Mouse (Mus musculus): ENCODE measurements around the gene Wnt9a. TPM values are rescaled to one million over a fixed set of nuclear protein-coding genes. Genes with fewer than 3 reads are reported as not detected.
A peak's percentile ranks its signal among the peaks of the same experiment; 100 is the strongest.
"Not testable (repeated sequence)": the region's sequence is repeated elsewhere in the genome, so short reads cannot be mapped to it uniquely, and the experiment has no call there.

Wnt9a gene
- total RNA-seq, 2 experiments from 2014 or later, result 4.9 to 5.6 TPM

DNA sequence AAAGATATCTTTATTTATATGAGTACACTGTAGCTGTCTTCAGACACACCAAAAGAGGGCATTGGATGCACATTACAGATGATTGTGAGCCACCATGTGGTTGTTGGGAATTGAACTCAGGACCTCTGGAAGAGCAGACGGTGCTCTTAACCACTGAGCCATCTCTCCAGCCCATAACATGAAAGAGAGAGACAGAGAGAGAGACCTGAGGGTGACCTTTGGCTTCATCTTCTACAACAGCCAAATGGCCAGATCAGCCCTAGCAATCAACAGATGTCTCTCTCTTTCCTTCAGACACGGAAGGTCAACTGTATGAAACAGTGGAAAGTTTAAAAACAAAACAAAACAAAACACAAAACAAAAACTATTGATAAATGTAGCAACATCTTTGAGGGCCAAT lies 5.7 kb upstream of the Wnt9a start:
- intact Hi-C loops (cut with DNase I), result loop anchor here (5.0 kb wide), 1 partner anchor 266 kb away; no protein-coding TSS in a partner anchor
- DNase-seq, result not testable (repeated sequence)

DNA sequence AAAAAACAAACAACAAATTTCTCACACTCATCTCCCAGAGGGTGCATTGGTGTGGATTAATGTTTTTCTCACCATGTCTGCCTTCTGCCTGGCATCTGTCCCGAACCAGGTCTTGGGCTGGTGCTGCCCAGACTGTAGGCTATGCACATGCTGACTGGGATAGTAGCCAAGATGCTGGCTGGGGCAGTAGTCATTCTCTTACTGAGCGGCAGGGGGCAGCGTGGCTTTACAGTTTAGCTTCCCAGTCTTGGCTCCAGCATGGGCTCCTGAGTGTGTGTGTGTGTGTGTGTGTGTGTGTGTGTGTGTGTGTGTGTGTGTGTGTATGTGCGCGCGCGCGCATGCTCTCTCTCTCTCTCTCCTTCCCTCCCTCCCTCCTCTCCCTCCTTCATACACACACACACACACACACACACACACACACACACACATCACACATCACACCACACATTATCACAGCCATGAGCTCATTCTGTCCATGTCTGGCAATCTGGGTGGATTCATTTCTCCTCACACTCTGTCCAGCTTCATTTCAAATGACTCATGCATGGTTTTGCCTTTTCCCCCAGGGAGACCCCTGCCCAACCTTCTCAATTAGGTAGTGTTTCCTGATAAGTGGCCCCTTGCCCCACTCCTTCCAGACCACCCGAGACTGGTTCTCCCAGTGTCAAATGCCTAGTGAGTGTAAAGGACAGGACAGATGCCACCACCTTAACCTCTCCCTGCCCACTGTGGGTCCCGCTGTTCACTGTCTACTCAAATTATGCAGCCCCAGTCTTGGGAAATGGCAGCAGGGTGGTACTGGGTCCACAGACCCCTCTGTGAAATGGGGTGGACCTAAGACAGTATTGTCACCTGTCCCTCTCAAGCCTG lies 3.8 kb upstream of the Wnt9a start:
- intact Hi-C loops (cut with DNase I), result loop anchor here (5.0 kb wide), 1 partner anchor 264 kb away; no protein-coding TSS in a partner anchor
- peak; percentile 82 to 89 for DNase-seq

DNA sequence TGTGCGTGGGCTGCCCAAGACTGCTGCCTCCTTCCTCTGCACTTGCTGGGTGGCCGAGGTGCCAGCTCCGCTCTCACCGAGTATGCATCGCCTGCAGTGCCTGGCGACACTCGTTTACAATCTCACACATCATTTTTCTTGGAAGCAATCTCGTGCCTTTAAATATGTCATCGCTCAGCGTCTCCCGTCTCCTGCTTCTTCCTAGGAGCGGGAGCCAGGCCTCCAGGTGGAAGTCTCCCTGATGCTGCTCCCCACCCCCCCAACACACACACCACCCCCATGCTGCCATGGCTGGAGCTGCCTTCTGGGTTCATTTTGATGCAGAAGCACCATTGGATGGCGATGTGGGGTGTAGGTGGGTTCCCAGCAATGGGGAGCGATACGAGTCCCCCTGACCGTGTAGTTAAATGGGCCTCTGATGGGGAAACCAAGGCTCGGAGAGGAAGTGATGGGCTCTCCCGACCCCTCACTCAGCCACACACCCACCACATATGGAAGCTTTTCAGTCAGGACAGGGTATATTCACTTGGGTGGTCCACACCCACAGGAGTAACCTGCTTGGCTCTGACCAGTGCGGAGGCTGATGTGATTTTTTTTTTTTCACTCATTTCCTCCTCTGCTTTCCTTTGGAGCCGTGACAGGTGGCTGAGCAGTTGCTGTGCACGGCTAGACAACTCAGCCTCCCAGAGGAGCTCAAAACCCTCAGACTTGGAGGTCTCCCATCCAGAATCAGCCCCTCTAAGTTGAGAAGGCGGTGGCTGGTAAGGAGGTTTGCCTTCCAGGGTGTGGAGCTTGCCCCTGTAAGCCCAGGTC lies 1.5 kb upstream of the Wnt9a start:
- intact Hi-C loops (cut with DNase I), result no loop called here

DNA sequence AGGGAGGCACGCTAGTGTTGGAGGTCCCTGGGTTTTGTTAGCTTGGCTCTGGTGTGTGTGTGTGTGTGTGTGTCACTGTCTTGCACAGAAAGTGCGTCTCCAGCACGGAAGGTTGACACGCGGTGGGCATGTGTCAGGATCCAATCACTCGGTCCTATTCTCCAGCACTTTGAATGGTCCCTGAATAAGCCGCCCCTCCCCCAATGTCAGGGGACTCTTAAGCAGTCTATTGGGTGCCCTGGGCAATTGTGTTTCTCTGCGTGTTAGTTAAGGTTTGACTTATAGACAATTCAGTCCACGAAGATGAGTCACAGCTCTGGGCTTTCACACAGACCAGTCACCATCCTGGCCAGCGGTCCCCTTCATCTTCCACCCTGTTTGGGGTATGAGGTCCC lies 910 bp upstream of the Wnt9a start:
- intact Hi-C loops (cut with DNase I), result loop anchor here (2.0 kb wide), 1 partner anchor 119 kb away; no protein-coding TSS in a partner anchor
- DNase-seq, result peak in 1 of 2 experiments; percentile 29

More for the DNA sequence above, 1.5 kb upstream of the Wnt9a start:
- no peak for DNase-seq

DNA sequence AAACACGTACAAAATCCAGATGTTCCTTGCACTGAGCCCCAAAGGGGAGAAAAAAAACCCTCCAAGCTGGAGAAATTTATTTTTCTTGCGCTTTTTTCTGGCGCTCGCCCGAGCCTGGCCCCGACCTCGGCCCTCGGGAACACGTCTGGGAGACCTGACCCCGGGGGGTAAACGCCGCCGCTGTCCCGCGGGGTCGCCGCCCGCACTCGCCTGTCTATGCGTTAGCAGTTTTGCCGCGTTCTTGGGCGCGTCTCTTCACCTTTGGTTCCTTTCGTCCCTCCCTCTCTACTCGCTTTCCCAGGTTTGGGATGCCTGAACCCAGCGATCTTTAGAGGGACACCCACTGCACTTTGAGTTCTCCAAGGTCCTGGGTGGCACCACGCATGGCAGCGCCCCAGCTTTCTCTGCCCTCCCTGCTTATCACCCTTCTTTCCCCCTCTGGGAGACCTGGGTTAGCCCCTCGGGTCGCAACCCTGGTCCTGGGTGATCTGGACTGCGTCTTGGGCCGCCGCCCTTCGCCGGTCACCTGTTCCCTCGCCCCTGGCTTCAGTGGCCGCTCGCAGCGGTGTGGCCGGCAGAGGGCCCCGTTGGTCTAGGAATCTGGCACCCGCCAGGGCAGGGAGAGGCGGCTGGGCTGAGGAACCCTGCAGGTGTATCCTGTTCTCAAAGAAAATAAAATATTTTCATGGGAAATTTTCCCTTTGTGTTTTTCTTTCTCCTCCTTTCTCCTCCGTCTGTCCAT lies 865 bp downstream of the Wnt9a start:
- intact Hi-C loops (cut with DNase I), result loop anchor here (1.0 to 2.0 kb wide), 3 partner anchors 23 to 175 kb away; no protein-coding TSS in a partner anchor
- peak; percentile 88 to 91 for DNase-seq

DNA sequence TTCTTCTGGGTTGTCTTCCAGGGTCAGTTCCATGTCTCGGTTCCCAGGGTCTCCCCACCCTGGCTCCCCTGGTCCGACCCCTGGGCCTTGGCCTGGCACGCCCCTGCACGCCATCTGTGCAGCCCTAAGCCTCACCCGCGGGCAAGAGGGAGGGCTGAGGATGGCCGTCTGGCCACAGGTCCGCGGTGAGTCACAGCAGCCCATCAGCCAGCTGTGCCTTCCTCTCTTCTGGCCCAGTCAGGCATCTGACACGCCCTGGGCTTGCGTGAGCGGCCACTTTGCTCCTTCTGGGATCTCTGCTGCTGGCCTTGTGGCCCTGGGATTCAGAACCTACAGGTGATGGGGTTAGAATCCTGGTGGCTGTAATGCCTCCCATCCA lies 1.4 kb downstream of the Wnt9a start:
- DNase-seq, result peak in 1 of 2 experiments; percentile 31
- intact Hi-C loops (cut with DNase I), result loop anchor here (1.0 to 2.0 kb wide), 2 partner anchors 22 to 175 kb away; no protein-coding TSS in a partner anchor

DNA sequence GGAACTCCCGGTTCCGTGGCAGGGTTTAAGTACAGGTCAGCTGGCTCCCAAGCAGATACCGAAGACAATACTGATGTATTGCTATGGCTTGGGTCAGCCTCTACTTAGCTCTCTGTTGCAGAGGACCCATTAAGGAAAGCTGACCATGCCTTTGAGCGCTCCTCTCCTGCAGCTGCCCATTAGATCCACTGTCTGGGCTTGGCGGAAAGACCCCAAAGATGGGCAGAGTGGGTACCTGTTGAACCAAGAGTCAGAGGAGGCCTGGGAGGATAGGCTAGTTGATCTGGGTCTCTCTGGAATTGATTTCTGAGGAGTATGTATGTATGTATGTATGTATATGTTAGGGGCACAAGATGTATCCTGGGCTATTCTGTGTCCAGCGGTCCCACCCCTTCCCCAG lies 1.9 kb downstream of the Wnt9a start:
- intact Hi-C loops (cut with DNase I), result loop anchor here (1.0 to 2.0 kb wide), 2 partner anchors 22 to 174 kb away; no protein-coding TSS in a partner anchor
- no peak for DNase-seq

DNA sequence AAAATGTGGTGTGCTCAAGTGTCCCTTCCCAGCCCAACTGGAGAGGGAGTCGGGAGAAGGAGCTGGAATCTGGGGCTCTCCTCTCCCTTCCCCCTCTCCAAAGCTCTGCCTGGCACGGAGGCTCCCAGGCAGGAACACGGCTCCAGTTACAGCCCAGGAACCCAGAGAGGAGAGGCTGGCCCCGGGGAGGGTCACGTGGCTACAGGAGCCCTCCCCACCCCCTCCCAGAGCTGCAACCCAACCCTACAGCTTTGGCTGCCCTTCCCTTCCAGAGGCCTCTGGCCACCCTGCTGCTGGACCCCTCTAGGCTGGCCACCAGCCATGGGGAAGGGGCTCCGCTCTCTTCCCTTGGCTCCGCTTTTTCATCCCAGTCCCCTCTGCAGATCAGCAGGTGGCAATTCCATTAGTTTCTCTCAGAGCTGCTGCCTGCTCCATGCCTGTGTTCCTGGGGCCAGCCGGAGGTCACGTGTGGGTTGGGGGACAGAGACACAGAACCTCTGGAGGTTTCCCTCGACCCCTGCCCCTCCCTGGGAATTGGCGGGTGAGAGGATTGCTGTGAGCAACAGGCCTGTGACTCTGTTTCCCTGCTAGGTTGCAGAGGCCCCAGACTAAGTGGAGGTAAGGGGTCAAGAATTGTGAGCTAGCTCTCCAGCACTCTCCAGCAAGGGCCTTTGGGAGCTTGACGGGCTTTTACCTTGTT lies 2.5 kb downstream of the Wnt9a start:
- intact Hi-C loops (cut with DNase I), result loop anchor here (2.0 kb wide), 1 partner anchor 174 kb away; no protein-coding TSS in a partner anchor
- DNase-seq, result peak; percentile 51 to 68

DNA sequence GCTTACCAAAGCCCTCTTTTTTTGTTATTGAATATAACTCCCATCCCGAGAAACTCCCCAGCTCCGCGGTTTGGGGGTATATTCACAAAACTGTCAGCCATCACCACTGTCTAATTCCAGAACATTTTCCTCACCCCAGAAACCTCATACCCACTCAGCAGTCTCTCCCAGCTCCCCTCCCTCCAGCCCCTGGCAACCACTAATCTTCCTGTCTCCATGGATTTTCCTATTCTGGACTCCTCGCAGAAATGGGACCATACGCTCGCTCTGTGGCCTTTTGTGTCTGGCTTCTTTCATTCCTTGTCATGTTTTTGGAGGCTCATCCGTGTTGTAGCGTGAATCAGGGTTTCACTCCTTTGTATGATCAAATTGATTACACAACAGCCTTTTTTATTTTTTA lies 3.2 kb downstream of the Wnt9a start:
- no peak for DNase-seq
- intact Hi-C loops (cut with DNase I), result loop anchor here (2.0 kb wide), 1 partner anchor 173 kb away; no protein-coding TSS in a partner anchor

DNA sequence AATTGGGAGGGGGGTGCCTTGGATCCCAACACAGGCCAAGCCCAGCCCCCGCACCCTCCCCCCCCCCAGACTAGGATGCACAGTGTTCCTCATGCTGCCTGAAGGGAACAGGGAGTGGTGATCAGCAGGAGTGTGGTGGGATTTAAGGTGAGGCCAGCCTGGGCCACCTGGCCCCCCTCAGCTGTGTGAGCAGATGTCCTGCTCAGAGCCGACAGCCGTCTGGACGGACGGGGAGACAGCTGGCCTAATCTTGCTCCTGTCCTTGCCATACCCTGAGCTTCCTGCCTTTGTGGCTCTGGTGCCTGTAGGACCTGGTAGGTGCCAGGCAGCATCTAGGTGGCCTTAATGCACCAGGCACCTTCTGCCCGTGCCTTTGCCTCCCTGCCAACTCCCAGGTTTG lies 5.3 kb downstream of the Wnt9a start:
- intact Hi-C loops (cut with DNase I), result no loop called here

DNA sequence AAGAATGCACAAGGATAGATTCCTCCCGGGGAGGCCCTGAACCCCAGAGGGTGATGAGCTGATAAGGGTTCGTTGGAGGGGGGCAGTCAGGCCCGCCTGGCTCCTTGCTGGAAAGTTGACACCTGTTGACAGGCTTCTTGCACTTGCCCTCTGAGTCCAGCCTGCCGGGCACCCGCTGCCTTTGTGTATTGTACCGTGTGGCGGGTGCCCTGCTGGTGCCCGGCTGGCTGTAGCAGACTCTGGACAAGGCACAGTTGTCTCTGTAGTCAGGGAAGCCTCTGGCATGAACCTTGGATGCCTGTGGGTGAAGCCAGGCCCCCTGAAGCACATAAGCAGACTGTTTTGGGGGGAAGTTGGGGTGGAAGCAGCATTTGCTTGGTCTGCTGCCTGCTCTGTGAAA lies 5.8 kb downstream of the Wnt9a start:
- intact Hi-C loops (cut with DNase I), result no loop called here
- DNase-seq, result no peak

More for the DNA sequence above, 5.3 kb downstream of the Wnt9a start:
- DNase-seq, result no peak

DNA sequence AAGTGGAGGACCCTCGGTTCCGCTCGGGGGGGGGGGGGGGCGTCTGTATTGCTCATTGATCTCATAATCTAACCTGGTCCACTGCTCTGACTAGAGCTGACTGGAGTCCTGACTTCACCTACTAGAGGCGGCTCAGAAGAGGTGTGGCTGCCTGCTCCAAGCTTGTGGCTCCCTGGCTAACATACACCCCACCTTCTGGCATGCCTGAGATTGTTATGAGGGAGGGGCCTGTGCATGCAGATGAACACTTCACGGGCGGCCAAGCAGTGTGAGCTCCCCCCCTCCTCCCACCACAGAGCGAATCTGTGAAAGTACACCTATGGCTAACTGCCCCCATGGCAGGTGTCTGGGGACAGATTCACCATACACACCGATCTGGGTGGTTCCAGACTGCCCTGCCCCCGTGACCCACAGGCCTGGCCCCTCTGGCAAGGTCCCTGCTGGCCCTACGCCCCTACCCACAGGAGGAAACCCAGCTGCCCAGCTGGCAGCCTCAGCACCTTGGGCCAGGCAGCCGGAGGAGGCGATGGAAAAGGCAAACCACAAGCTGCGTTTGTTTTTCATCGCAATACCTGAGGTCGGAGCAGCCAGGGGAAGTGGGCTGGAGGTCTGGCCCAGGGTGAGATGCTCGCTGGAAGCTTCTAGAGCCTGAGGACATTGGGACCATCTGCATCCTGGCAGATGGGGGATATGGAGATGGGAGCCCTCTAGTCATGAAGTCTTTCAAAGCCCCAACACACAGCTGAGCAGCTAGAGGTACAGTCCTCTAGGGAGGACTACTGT lies 6.5 kb downstream of the Wnt9a start:
- intact Hi-C loops (cut with DNase I), result no loop called here
- DNase-seq, result no peak

DNA sequence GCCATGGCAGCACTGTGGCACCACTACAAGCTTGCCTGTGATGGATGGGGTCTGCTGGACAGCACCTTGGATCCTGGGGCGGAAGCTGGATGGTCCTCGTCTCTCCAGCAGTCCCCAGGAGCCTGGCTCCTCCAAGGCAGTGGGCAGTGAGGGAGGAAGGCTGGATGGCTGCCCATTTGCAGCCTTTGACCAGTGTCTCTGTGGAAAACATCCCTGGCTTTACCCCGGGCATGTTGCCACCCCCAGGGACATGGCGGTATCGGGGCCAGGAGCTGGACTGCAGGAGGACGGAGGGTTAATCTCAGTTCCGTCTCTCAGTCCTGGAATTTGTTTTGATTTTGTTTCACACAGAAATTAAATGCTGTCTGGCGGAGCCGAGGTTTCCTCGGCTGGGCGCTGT lies 7.2 kb downstream of the Wnt9a start:
- no peak for DNase-seq

DNA sequence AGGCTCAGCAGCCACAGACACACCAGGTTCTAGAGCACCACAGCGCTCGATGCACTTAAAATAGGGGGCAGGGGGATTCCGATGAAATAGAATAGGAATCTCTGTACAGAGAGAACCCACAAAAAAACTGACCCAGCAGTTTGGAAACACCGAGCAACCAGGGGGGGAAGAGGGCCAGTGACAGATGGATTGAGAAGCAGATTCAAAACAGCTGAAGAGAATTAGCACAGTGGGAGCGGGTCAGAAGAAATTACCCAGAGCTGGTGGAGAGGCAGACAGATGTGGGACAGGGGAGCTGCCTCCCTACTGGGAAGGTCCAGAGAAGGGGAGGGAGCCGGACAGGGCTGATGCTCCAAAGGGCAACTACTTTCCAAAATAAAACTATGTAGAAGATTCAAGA lies 9.8 kb downstream of the Wnt9a start:
- intact Hi-C loops (cut with DNase I), result no loop called here
- DNase-seq, result no peak

More for the DNA sequence above, 7.2 kb downstream of the Wnt9a start:
- intact Hi-C loops (cut with DNase I), result no loop called here

DNA sequence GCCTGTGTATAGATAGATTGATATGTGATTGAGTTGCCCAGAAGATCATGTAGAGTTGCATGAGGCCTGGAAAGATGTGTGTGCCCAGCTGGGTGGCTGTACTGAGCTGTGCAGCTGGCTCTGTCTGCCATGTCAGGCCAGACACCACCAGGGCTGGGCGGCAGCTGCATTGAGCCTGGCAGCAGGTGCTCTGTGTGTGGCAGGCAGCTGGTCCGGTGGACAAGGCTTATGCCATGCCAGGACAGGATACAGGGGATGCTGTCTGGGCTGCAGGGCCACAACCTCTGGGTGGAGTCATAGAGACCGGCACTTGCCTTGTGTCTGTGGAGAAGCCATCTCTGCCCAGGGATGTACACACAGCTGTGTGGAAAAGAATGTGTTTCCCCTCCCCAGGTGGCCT lies 16.3 kb downstream of the Wnt9a start:
- intact Hi-C loops (cut with DNase I), result no loop called here
- no peak for DNase-seq

DNA sequence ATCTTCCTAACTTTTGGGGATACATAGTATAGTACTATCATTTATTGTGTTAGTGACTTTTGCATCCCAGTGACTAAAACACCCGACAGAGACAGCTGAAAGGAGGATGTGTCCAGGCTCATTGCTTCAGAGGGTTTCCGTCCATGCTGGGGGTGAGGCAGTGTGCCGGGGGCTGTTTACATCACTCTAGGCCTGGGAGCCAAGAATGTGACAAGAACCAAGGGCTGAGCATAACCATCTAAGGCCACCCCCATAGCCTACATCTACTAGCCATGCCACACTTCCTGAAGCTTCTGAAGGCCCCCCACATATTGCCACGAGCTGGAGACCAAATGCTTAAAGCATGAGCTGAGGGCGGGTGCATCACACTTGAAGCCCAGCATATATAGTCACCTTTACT lies 18.0 kb downstream of the Wnt9a start:
- intact Hi-C loops (cut with DNase I), result no loop called here
- no peak for DNase-seq

DNA sequence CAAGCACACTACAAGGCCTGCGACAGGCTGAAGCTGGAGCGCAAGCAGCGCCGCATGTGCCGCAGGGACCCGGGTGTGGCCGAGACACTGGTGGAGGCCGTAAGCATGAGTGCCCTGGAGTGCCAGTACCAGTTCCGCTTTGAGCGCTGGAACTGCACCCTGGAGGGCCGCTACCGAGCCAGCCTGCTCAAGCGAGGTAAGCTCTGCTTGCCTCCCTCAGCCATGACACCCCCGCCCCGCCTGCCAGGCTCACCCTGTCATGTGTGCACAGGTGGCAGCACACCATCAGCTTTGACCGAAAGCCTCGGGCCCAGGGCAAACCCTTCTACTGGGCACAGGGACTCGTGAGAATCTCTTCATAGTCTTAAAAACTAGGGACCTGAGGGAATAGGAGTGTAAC lies 20.9 kb downstream of the Wnt9a start:
- intact Hi-C loops (cut with DNase I), result no loop called here
- DNase-seq, result no peak

DNA sequence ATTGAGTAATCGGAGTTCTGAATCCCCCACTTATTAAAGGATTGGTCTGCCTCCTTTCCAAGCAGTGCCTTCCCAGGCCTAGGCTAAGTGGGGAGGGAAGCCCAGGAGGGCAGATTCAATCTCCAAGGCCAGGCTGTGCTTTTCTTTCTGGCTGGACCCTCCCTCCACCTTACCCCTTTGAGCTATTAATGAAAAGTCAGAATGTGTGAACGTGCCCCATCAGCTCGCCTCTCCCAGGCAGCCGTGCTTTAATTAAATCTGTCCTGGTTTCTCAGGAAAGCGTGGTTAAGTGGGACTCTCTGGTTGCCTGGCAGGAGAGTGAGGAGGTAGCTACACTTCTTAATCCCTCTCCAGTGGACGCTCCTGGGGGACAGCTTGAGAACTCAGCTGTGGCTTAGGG lies 22.9 kb downstream of the Wnt9a start:
- intact Hi-C loops (cut with DNase I), result loop anchor here (1.0 kb wide), 1 partner anchor 21 kb away; no protein-coding TSS in a partner anchor

DNA sequence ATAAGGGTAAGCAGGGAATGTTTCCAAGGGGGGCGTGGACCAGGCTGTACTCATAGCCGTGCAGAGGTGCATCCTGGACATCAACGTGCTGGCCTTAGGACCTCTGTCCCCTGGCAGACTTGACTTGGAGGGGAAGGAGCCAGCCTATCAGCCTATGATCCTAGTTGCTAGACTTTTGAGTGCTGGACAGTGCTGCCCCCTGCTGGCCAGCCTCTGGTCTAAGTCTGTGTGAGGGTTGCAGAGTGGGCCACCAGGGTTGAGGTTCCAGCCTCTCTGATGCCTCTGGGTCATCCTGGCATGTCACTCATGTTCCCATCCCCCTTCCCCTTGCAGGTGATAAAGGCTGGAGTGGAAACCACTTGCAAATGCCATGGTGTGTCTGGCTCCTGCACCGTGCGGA lies 23.8 kb downstream of the Wnt9a start:
- intact Hi-C loops (cut with DNase I), result loop anchor here (1.0 kb wide), 1 partner anchor 22 kb away; no protein-coding TSS in a partner anchor
- peak; percentile 71 to 82 for DNase-seq

More for the DNA sequence above, 22.9 kb downstream of the Wnt9a start:
- DNase-seq, result no peak
